In the genomic region with DNA sequence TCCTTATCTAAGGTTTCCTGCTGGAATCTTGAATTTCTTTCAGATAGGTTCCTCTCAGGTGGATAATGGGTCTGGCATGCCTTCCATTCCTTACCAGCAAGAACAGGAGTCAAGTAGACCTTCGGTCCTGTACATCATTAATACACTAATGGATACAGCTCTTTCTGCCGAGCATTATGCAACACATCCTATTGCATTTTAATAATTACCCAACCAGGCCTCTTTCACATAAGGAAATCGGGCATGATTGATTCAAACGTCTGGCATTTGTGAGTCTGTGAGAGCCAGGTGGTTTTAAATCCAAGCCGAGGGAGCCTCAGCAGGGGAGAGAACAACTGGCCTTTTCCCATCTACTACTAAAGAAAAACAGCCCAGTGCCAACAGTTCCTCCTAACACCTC, we compare ENCODE assay signal across 13 mouse cellular contexts.
"Had no signal": no experiment of that assay in that cellular context is flagged by ENCODE, and none has a peak within 500 bp of the region (broad histone marks: within the 10 kb centered on the region; RNA-seq: fewer than 3 reads in every experiment).

No protein-coding gene starts in this region.

- H3K36me3 ChIP-seq: limb, embryonic 13.5 days; liver, embryonic 12.5 days; lung, embryonic 15.5 days; midbrain, embryonic 10.5 days; midbrain, embryonic 15.5 days; neural tube, embryonic 12.5 days had no signal

- H3K4me2 ChIP-seq: limb, embryonic 13.5 days; liver, embryonic 12.5 days; lung, embryonic 15.5 days; midbrain, embryonic 15.5 days; neural tube, embryonic 12.5 days had no signal

- H3K9me3 ChIP-seq: limb, embryonic 13.5 days; liver, embryonic 12.5 days; lung, embryonic 15.5 days; midbrain, embryonic 10.5 days; midbrain, embryonic 15.5 days; neural tube, embryonic 12.5 days had no signal

- ATAC-seq: liver, embryonic 12.5 days; midbrain, embryonic 15.5 days had no signal

- H3K27me3 ChIP-seq: limb, embryonic 13.5 days; lung, embryonic 15.5 days; midbrain, embryonic 15.5 days; neural tube, embryonic 12.5 days had no signal

- H3K4me3 ChIP-seq: limb, embryonic 13.5 days; liver, embryonic 12.5 days; lung, embryonic 15.5 days; midbrain, embryonic 10.5 days; midbrain, embryonic 15.5 days; neural tube, embryonic 12.5 days had no signal

- H3K27ac ChIP-seq: kidney, postnatal 0 days; limb, embryonic 13.5 days; liver, embryonic 12.5 days; lung, embryonic 15.5 days; midbrain, embryonic 10.5 days; midbrain, embryonic 15.5 days; neural tube, embryonic 12.5 days; stomach, postnatal 0 days had no signal

- DNase-seq: kidney, adult 9 months; kidney, postnatal 36 days; left cerebral cortex, postnatal 4 days; lung, postnatal 4 days; thymus, postnatal 4 days had no signal

- H3K9ac ChIP-seq: limb, embryonic 13.5 days; liver, embryonic 12.5 days; lung, embryonic 15.5 days; midbrain, embryonic 15.5 days; neural tube, embryonic 12.5 days had no signal
